Mouse (Mus musculus) olfactory bulb, adult 2 months (tissue): ENCODE data around the gene Ccdc172.

ENCODE experiments used
- CTCF ChIP-seq: fragments of 200-500 bp; IDR thresholded peaks from 2 replicates; pipeline ENCODE4 v1.5.1; 2012; ENCODE audit warnings: low read depth, mild to moderate bottlenecking, low read length, moderate library complexity; ENCODE audit not compliant: insufficient read depth
- POLR2A ChIP-seq: fragments of 200-500 bp; IDR thresholded peaks from 2 replicates; pipeline ENCODE4 v1.6.1; 2012; ENCODE audit warnings: mild to moderate bottlenecking, low read depth, low read length, moderate library complexity; ENCODE audit not compliant: insufficient read depth

DNA sequence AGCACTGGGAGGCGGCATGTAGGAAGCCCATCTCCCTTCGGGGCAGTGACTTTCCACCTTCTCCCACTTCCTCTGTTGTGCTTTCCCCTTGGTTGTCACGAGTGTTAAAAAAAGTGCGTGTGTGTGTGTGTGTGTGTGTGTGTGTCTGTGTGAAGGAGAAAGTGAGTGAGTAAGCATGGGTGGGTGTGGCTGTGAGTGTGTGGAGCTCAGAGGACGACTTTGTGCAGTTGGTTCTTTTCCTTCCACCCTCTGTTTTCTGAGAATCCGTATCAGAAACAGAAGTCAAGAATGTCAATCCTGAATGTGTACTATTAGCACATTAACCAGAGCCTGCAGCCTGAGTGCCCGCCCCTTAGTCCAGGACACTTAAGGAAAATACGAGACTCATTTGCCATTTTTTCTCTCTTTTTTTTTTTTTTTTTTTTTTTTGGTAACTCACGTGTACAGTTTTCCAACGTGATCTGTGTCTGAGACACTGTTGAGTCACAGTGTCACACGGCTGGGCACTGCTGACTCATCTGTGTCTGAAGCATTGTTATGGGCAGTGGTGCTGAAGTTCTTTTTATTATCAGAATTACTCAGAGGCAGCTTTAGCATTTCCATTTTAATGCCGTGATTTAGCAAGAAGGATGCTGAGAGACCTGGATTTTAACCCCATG is 12.1 kb downstream of the Ccdc172 start:
- TF ChIP-seq CTCF (no peak), POLR2A (no peak)
